Mouse (Mus musculus): ENCODE data around the gene Kcnb1. TPM values are rescaled to one million over a fixed set of nuclear protein-coding genes. Genes with fewer than 3 reads are reported as not detected.

Gene Kcnb1
- polyA plus RNA-seq, 1 experiment from 2014 or later: 0.16 TPM

DNA sequence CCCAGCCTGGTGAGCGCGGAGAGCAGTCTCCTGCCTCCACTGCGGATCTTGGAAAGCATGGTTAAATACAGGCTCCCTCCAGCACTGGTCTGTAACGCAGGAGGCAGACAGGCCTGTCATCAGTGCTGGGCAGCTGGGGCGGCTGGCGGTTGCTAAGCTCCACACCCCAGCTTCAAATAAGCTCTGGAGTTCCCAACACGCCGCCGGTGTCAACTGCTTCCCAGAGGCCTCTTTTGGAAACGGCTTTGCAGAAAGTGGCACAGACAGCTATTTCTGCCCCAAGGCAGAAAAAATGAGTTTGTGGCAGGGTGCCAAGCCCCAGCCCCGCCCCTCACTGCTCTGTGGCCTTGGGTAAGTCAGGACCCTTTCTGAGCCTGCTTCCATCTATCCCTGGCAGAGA is 66.0 kb downstream of the Kcnb1 start:
- 57% methylated on average over 11 of the region's 11 CpGs for WGBS (ENCODE audit: insufficient replicate concordance)
- ATAC-seq (ENCODE audit: low read depth): no peak
- H3K4me1 ChIP-seq (replicated peaks): peaks cover 6% of the 10 kb centered on the region
- H3K27me3 ChIP-seq: peaks cover 9% of the 10 kb centered on the region
- no peak overlapping the region for H3K27ac ChIP-seq
- DNase-seq: no peak
- no peak overlapping the region for H3K4me3 ChIP-seq (replicated peaks)
- H3K9me3 ChIP-seq (replicated peaks): no peaks in the 10 kb centered on the region
- H3K9ac ChIP-seq: no peak overlapping the region
- no peak overlapping the region for H3K4me2 ChIP-seq
- no peaks in the 10 kb centered on the region for H3K36me3 ChIP-seq

DNA sequence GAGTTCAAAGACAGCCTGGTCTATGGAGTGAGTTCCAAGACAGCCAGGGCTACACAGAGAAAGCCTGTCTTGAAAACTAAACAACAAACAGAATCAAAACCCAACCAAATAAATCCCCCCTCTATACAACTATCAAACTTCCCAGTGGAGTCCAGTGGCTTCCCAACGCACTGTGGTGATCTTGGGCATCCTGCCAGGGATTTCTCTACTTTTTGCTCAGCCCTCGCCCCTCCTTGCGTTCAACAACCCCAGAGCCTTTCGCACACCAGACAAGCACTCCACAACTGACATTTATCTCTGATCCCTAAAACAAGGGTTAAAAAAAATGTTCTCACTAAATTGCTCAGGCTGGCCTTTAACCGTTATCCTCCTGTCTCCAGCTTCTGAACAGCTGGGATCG is 67.2 kb downstream of the Kcnb1 start:
- Histone ChIP-seq H3K4me3 (replicated peaks) (no peak overlapping the region), H3K27me3 (0 out of 2 replicates have a peak, but pooled peaks cover 5% of the 10 kb centered on the region), H3K27ac (no peak overlapping the region), H3K9ac (no peak overlapping the region), H3K4me1 (replicated peaks) (no peaks in the 10 kb centered on the region), H3K36me3 (no peaks in the 10 kb centered on the region), H3K9me3 (replicated peaks) (no peaks in the 10 kb centered on the region), H3K4me2 (no peak overlapping the region)
- ATAC-seq (ENCODE audit: low read depth): no peak
- WGBS (ENCODE audit: insufficient replicate concordance): 72% methylated on average over 6 of the region's 6 CpGs
- DNase-seq: no peak

DNA sequence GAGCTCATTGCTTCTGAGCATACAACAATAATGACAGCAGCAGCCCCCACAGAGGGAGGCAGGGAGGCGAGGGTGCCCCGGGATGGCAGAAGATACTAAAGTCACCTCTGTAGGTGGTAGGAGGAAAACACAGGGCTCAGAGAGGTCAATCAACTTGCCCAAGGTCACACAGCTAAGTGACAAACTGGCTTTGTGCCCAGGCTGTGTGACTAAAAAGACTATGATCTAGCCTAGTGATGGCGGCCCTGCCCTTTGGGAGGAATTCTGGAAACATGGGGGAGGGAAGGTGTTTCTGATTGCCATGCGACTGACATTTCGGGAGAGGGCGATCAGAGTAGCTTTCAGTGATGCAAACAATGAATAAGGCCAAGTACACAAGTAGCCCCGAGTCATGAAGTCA is 68.0 kb downstream of the Kcnb1 start:
- no peak overlapping the region for H3K4me2 ChIP-seq
- DNase-seq (no peak), ATAC-seq (ENCODE audit: low read depth) (no peak)
- WGBS (ENCODE audit: insufficient replicate concordance): 64% methylated on average over 7 of the region's 7 CpGs
- no peak overlapping the region for H3K4me3 ChIP-seq (replicated peaks)
- no peaks in the 10 kb centered on the region for H3K4me1 ChIP-seq (replicated peaks)
- no peaks in the 10 kb centered on the region for H3K9me3 ChIP-seq (replicated peaks)
- H3K27ac ChIP-seq: no peak overlapping the region
- H3K9ac ChIP-seq: no peak overlapping the region
- no peaks in the 10 kb centered on the region for H3K27me3 ChIP-seq
- H3K36me3 ChIP-seq: no peaks in the 10 kb centered on the region

DNA sequence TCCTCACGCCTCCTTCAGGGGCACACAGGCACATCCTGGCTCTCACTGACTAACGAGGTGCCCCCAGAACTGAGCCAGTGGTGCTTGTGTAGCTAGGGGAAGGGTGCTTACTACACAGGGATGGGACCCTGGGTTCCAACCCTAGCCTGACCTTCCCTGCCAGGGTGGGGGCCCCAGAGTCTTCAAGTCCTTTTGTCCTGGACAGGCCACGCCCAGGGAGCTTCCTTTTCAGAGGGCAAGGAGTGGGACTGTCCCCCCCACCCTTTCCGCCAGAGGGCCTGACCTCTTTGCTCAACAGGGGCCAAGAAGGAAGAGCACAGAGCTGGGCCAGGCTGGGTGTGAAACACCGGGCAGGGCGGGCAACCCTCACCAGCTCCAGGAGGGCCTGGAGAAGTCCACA is 68.7 kb downstream of the Kcnb1 start:
- Histone ChIP-seq H3K9ac (no peak overlapping the region), H3K36me3 (no peaks in the 10 kb centered on the region), H3K4me2 (no peak overlapping the region), H3K27ac (no peak overlapping the region), H3K4me1 (replicated peaks) (no peaks in the 10 kb centered on the region), H3K9me3 (replicated peaks) (no peaks in the 10 kb centered on the region), H3K4me3 (replicated peaks) (no peak overlapping the region), H3K27me3 (no peaks in the 10 kb centered on the region)
- DNase-seq: no peak
- WGBS (ENCODE audit: insufficient replicate concordance): 53% methylated on average over 6 of the region's 6 CpGs
- ATAC-seq (ENCODE audit: low read depth): no peak

DNA sequence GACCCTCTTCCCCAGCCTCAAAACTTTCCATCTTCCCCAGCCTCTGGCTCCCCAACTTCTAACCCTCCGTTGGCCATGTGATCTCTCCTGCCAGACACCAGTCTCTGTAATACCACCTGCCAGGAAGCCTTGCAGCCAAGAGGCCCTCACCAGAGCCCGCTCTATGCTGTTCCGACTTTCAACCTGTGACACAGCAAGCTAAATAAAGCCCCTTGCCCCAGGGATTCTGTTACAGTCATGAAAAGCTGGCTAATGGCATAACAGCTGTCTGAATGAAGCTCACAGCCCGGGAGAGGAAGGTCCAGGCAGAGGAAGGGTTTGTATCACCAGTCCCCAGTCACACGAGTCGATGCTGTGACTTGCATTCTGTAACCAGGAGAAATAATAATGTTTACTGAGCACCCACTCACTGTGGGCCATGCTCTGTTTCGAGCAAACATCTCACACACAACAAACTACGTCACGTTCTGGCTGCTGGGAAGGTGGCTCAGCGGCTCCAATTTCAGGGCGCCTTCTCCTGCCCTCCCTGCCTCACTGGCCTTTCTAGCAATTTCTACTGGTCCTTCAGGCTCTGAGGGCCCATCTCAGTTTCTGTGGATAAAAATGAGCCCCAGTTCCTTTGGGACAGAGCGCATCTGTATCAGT is 69.6 kb downstream of the Kcnb1 start:
- ATAC-seq (ENCODE audit: low read depth): no peak
- no peak overlapping the region for H3K4me2 ChIP-seq
- H3K4me1 ChIP-seq (replicated peaks): no peaks in the 10 kb centered on the region
- DNase-seq: no peak
- no peaks in the 10 kb centered on the region for H3K36me3 ChIP-seq
- no peaks in the 10 kb centered on the region for H3K27me3 ChIP-seq
- 63% methylated on average over 12 of the region's 12 CpGs for WGBS (ENCODE audit: insufficient replicate concordance)
- H3K9ac ChIP-seq: no peak overlapping the region
- no peak overlapping the region for H3K4me3 ChIP-seq (replicated peaks)
- no peak overlapping the region for H3K27ac ChIP-seq
- no peaks in the 10 kb centered on the region for H3K9me3 ChIP-seq (replicated peaks)

DNA sequence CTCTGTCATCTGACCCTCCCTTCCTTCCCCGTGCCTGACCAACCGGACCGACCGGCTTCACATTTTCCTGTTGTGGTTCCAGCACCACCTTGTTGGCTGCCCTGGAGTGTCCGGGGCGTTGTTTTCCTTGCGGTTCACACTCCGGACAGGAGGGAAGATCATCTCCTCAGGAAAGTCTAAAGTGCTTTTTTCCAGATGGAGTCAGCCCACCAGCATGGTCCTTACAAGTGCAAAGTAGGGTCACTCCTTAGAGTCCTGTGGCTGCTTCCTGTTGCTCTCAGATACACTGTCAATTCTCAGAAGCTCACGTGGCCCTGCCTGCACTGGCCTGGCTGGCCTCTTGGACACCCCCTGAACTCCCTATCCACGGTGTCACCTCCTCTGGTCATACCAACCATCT is 71.9 kb downstream of the Kcnb1 start:
- H3K4me1 ChIP-seq (replicated peaks): no peaks in the 10 kb centered on the region
- H3K4me3 ChIP-seq (replicated peaks): no peak overlapping the region
- ATAC-seq (ENCODE audit: low read depth): no peak
- no peak overlapping the region for H3K27ac ChIP-seq
- H3K9ac ChIP-seq: no peak overlapping the region
- H3K27me3 ChIP-seq: no peaks in the 10 kb centered on the region
- no peaks in the 10 kb centered on the region for H3K36me3 ChIP-seq
- H3K9me3 ChIP-seq (replicated peaks): no peaks in the 10 kb centered on the region
- no peak for DNase-seq
- no peak overlapping the region for H3K4me2 ChIP-seq
- 51% methylated on average over 10 of the region's 10 CpGs for WGBS (ENCODE audit: insufficient replicate concordance)

DNA sequence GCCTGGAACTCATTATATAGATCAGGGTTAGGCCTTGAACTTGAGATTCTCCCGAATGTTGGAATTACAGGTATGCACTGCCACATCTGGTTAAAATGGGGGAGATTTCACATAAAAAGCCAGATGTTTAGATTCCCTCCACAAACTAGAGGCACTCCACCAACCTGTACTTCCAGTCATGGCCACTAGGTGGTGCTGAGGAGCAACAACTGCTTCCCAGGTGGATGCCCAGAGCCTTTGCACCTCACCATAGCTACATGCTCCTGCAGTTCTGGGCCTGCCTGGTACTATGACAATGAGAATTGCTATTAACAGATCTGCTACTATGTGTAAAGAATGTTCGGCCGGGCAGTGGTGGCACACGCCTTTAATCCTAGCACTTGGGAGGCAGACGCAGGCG is 77.2 kb downstream of the Kcnb1 start:
- Histone ChIP-seq H3K9me3 (replicated peaks) (no peaks in the 10 kb centered on the region), H3K9ac (no peak overlapping the region), H3K36me3 (no peaks in the 10 kb centered on the region), H3K4me3 (replicated peaks) (no peak overlapping the region), H3K4me2 (no peak overlapping the region), H3K4me1 (replicated peaks) (no peaks in the 10 kb centered on the region), H3K27ac (no peak overlapping the region), H3K27me3 (no peaks in the 10 kb centered on the region)
- 45% methylated on average over 6 of the region's 6 CpGs for WGBS (ENCODE audit: insufficient replicate concordance)
- no peak for ATAC-seq (ENCODE audit: low read depth)
- peak; percentile 53 for DNase-seq

DNA sequence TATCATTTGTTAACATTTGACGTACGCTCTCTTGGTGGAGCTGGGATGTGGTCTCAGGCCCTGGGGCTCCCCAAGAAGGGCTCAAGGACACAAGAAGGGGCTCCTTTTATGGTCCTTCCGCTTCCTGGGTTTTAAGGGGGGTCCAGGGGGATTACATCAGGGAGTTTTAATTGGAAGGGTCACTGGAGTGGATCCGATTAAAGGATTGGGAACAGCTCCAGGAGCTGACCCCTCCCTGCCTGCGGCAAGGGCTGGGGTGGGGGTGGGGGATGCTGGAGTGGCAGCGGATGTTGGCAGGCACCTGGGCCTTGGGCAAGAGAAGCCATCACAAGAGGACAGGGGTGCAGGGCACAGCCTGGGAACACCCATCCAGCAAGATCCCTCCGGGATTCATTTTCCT is 77.7 kb downstream of the Kcnb1 start:
- no peak for DNase-seq
- no peak overlapping the region for H3K27ac ChIP-seq
- no peaks in the 10 kb centered on the region for H3K4me1 ChIP-seq (replicated peaks)
- H3K4me2 ChIP-seq: no peak overlapping the region
- H3K36me3 ChIP-seq: no peaks in the 10 kb centered on the region
- no peaks in the 10 kb centered on the region for H3K9me3 ChIP-seq (replicated peaks)
- 61% methylated on average over 7 of the region's 7 CpGs for WGBS (ENCODE audit: insufficient replicate concordance)
- H3K27me3 ChIP-seq: no peaks in the 10 kb centered on the region
- H3K4me3 ChIP-seq (replicated peaks): no peak overlapping the region
- H3K9ac ChIP-seq: no peak overlapping the region
- no peak for ATAC-seq (ENCODE audit: low read depth)

DNA sequence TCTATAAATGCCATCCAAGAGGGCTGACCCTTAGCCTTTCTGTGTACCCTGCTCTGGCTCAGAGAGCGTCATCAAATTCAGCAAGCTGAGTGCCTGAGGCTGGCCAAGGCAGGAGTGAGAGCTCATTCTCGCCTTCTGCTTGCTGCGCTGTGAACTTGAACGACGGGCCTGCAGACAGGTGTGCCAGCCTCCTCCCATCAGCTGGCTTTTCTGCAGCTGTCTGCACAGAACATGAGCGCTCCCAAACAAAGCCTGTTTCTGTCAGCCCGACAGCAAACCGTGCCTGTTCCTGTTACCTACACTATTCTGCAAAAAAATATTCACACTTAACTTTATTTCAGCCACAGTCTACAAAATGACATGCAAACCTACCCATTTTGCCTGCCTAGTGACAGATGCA is 80.4 kb downstream of the Kcnb1 start:
- Histone ChIP-seq H3K4me2 (no peak overlapping the region), H3K27ac (no peak overlapping the region), H3K4me3 (replicated peaks) (no peak overlapping the region), H3K36me3 (no peaks in the 10 kb centered on the region), H3K9me3 (replicated peaks) (peaks cover 8% of the 10 kb centered on the region), H3K9ac (no peak overlapping the region), H3K4me1 (replicated peaks) (no peaks in the 10 kb centered on the region), H3K27me3 (no peaks in the 10 kb centered on the region)
- DNase-seq (no peak), ATAC-seq (ENCODE audit: low read depth) (no peak)
- 66% methylated on average over 8 of the region's 8 CpGs for WGBS (ENCODE audit: insufficient replicate concordance)

DNA sequence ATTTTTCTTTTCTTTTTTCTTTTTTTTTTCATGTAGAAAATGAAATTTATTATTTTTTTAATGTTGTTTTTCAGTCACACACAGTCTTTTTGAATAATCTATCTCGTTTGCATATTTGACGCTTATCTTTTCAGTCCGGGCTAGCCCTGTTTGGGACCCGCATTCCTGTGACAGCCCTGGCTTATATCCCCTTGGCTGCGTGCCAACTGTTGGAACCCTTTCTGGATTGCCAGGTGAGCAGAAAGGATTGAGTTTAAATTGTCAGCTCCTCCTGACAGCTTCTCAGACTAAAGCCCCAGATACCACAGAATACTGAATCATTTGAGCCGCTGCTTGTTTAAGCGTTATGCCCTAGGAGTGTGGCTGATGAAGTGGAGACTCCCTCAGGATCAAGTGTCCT is 86.4 kb downstream of the Kcnb1 start:
- DNase-seq (no peak), ATAC-seq (ENCODE audit: low read depth) (no peak)
- Histone ChIP-seq H3K27me3 (no peaks in the 10 kb centered on the region), H3K27ac (no peak overlapping the region), H3K36me3 (no peaks in the 10 kb centered on the region), H3K4me2 (no peak overlapping the region), H3K4me3 (replicated peaks) (no peak overlapping the region), H3K9ac (no peak overlapping the region), H3K4me1 (replicated peaks) (no peaks in the 10 kb centered on the region), H3K9me3 (replicated peaks) (peaks cover 8% of the 10 kb centered on the region)
- 73% methylated on average over 7 of the region's 7 CpGs for WGBS (ENCODE audit: insufficient replicate concordance)

DNA sequence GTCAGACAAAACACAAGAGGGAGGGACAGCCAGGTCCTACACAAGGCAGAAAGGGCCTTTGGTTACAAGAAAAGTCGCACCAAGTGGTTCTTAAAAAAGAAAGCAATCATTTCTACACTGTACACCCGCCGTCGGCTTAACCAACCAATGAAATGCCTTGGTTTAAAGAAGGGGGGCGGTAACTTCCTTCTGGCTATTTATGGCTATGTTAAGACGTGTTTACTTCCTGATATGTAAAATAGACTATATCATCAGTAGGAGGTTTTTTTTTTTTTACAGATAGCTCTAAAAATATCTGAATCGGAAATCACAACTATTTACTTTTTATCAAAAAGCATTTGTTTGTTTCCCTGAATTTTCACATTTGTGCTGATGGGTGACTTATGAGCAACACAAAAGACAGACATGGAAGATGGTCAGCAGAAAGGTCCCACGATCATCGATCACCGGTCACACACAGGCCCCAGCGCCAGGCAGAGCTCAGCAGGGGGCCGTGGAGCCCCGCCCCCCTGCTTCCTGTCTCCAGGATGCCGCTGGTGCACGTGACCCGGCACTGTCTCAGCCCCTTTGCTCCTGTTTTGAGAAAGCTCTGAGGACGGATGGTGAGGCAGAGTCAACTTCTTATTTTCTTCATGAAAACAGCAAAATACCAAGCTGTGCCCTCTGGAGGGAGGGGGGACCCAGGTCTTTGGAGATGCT is 88.1 kb downstream of the Kcnb1 start:
- H3K4me3 ChIP-seq (replicated peaks): 0 out of 2 replicates have a peak overlapping the region, but pooled peaks have one; percentile 7
- no peaks in the 10 kb centered on the region for H3K4me1 ChIP-seq (replicated peaks)
- no peak for ATAC-seq (ENCODE audit: low read depth)
- no peak overlapping the region for H3K9ac ChIP-seq
- H3K9me3 ChIP-seq (replicated peaks): peaks cover 6% of the 10 kb centered on the region
- 29% methylated on average over 17 of the region's 17 CpGs for WGBS (ENCODE audit: insufficient replicate concordance)
- H3K4me2 ChIP-seq: peak overlapping the region; percentile 47
- H3K27ac ChIP-seq: no peak overlapping the region
- H3K36me3 ChIP-seq: no peaks in the 10 kb centered on the region
- H3K27me3 ChIP-seq: no peaks in the 10 kb centered on the region
- DNase-seq: no peak

DNA sequence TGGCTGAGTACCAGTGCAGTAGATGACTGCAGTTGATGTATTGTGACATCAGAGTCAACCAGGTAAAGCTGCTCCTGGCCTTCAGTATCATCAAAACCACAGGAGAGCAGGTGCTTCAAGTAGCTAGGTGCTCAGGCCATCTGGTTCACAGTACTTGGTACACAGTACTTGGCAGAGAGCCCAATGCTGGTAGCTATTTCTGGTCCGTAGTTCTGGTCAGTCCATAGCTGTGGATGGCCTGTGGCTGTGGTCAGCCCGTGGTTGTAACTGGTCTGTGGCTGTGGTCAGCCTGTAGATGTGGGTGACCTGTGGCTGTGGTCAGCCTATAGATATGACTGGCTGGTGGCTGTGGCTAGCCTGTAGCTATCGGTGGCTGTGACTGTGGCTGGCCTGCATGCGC is 95.3 kb downstream of the Kcnb1 start:
- WGBS (ENCODE audit: insufficient replicate concordance): 49% methylated on average over 4 of the region's 4 CpGs
- Histone ChIP-seq H3K4me1 (replicated peaks) (no peaks in the 10 kb centered on the region), H3K4me3 (replicated peaks) (no peak overlapping the region), H3K9me3 (replicated peaks) (no peaks in the 10 kb centered on the region), H3K27me3 (no peaks in the 10 kb centered on the region), H3K27ac (no peak overlapping the region), H3K36me3 (no peaks in the 10 kb centered on the region), H3K4me2 (no peak overlapping the region), H3K9ac (no peak overlapping the region)
- DNase-seq: no peak
- no peak for ATAC-seq (ENCODE audit: low read depth)

Measured in liver, embryonic 13.5 days (tissue).